Mouse (Mus musculus): ENCODE results near the gene Baiap3.
"Not testable (repeated sequence)": the region's sequence is repeated elsewhere in the genome, so short reads cannot be mapped to it uniquely, and the experiment has no call there.

Baiap3 gene

DNA sequence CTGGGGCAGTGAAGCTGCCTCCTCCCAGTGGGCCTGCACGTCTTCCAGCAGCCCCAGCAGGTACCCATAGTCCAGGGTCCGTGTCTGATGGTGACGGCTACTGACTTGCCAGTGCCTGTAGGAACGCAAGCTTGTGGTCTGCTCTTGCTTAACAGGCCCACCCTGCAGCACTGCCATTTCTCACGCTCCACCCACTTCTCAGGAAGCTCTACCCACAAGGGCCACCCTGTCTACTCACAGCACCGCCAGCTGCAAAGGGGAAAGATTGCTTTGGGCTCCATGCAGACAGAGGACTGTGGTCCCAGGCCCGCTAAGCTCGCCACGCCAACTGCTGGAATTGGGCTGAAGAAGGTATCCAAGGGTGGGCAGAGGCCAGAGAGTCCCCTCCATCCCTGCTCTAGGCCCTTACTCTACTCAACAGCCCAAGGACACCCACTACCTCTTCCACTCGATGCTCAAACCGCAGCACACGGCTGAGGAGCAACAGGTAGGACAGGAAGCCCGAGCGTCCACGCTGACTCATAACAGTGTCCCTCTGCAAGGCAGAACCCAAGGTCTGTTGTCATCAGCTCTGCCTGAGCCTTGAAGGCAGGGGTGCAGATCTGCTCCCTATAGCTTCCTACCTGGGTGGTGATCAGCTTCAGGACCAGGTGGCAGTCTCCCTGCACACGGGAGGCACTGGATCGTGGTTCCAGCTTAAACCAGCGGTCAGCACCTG lies 8.0 kb downstream of the Baiap3 start:
- in situ Hi-C loops (cut with MseI, MboI): no loop called here

DNA sequence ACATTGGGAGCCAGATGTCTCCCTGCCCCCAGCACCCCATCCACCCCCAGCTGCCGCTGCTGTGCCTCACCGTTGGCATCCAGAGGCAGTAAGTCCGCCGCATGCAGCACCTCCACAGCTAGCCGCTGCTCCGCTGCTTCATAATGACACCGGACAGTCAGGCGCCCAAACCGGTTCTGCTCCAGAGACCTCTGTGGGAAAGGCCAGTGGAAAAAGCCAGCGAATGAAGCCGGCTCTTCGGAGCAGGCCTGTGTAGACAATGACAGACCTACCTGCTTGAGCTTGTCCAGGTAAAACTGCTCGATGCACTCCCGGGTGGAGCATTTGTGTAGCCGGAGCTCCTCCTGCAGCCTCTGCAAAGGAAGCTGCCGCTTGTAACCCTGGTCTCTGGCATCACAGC lies 11.9 kb downstream of the Baiap3 start:
- in situ Hi-C loops (cut with MseI, MboI): no loop called here

DNA sequence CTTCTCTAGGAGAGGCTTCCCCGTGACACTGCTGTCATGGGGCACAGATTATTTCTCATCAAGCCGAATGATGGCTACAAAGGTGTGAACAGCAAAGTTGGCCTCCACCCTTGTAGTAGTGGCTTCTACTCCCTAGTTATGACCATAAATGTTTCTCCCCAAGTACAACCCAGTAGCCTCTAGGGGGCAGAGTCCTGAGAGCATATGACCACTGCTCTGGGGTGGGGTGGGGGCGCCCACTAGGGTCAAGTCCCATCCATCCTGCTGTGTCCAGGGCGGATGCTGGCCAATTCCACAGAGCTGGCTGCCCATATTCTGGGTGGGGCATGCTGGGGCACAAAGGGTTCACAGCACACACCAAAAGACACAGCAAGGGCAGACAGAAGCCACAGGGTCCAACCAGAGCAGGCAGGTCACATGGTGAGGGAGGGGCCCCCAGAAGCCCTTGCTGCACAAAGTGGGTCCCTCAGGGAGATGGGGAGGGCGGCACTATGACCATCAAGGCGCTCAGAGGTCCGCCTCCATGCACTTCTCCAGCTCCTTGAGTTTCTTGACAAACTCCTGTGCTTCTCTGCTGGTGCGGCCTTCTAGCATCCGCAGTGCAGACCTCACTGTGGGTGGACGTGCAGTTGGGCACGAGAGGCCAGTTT lies 12.9 kb downstream of the Baiap3 start:
- in situ Hi-C loops (cut with MseI, MboI): no loop called here

DNA sequence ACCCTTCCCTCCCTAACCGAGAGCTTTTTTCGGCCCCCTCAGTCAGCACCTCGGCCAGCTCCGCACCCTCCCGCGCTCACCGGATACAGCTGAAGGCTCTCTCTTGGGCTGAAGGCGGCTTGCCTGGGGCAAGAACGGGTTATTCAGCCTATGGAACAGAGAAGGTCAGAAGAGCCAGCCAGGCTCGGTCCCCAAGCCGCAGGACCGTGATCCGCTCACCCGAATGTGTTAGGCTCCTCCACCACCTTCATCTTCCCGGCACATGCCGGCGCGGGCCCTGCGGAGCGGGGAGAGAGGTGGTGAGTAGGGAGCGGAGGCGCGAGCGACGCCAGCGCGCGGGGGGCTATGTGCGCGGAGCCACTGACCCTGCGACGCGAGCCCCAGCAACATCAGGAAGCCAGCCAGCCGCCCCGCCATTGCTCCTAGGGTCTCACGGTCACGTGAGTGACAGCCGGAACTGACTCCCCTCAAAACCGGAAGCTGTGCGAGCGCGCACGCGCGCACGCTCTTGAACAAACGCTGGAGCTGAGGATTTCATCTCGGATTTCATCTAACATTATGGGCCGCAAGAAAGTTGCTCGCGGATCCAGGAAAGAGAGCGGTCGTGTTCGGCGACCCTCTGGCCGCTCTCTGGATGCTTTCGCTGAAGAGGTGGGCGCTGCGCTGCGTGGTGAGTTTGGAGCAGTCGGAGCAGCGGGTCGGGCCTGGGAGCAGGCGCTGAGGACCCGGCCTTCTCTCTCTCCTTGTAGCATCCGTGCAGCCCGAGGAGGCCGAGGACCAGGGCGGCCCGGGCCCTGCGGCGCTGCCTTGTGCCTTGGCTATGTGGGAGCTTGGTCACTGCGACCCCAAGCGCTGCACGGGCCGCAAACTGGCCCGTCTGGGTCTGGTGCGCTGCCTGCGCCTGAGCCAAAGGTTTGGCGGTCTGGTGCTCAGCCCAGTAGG lies 16.2 kb downstream of the Baiap3 start, which contains the start of the genes Gnptg and Tsr3:
Gene Gnptg (minus strand): TSS at position 430 of the 942 bp plus-strand sequence.
Gene Tsr3 (plus strand): TSS at position 476 of the 942 bp plus-strand sequence.
- in situ Hi-C loops (cut with MseI, MboI): no loop called here

DNA sequence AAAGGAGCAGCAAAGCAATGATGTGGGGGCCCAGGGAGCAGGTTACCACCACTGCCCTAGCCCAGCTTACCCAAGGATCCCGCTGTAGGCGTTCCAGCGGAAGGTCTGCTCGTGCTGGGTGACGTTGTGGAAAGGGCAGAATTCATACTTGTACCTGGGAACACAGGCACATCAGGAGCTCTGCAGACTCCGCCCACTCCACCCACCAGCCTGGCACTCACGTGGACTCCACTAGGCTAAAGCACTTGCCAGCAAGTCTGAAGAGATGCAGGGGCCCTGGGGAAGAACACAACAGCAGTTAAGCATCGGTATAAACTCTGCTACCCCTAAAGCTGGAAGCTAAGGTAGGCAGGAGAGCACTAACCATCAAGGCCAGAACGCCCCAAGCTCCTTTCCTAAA lies 20.5 kb downstream of the Baiap3 start:
- in situ Hi-C loops (cut with MseI, MboI): no loop called here

DNA sequence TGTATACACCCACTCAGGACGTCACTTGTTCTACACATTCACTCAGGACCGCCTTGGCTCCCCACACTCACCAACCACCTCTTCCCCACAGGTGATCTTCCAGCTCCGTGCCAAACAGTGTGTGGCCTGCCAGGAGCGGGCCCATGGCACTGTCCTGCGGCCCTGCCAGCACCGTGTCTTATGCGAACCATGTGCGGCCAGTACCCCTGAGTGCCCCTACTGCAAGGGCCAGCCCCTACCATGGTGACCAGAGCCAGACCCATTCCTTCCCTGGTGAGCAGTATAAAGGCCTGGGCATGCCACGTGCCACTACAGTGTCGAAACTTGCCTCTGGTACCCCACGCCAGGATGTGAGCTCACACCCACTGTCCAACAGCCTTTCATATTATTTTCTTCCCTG lies 24.5 kb downstream of the Baiap3 start:
- in situ Hi-C loops (cut with MseI, MboI): not testable (repeated sequence)

DNA sequence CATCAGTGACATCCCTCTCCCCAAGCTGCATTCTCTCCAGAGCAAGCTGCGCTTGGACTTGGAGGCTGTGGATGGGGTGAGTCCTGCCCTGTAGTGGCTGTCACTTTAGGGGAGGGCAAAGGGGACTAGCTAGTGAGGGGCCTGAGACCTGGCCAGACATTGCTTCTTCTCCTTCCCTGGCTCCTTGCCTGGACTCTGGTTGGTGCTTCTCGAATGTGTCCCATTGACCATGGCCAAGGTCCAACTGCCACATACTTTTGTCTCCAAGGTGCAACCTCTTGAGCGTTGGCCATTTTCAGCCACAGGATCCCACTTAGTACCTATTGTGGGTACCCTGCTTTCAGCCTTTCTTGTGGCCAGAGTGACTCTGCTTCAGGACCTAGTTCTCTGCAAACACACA lies 25.5 kb downstream of the Baiap3 start:
- in situ Hi-C loops (cut with MseI, MboI): no loop called here

DNA sequence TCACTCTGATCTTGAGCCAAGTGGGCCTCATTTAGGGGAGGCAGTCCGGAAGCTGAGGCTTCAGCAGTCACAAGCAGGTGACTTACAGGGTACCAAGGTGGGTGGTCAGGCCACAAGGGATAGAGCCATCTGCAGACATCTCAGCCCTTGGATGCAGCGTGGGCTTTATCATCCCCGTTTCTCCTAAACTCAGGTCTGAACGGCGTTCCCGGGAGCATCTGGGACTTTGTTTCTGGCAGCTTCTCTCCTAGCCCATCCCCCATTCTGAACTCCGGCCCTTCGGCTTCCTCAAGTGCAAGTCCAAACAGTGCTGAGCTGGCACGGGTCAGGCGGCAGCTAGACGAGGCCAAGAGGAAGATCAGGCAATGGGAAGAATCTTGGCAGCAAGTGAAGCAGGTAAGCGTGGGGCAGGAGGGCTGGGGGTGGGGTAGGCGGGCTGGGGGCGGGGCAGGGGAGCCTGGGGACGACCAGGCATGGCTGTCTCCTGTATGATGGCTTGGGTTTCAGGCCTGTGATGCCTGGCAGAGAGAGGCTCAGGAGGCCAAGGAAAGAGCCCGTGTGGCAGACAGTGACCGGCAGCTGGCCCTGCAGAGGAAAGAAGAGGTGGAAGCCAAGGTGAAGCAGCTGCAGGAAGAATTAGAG lies 26.0 kb downstream of the Baiap3 start:
- in situ Hi-C loops (cut with MseI, MboI): not testable (repeated sequence)

DNA sequence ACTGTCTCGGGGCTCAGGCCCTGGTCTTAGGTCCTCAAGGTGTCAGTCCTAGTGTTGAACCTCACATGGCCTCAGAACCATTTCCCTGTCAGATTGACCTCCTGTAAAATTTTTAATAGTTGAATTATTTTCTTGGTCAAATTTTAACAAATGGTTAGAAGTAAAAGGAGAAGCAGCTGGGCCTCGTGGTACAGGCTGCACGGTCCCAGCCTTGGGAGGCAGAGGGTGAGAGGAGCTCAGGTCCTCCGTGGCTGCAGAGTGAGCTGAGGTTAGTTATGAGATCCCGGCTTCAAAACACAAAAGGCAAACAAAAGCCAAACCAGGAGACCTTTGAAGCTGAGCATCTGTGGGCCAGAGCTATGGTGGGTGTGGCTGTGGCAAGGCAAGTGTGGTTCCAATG lies 28.2 kb downstream of the Baiap3 start:
- in situ Hi-C loops (cut with MseI, MboI): no loop called here

DNA sequence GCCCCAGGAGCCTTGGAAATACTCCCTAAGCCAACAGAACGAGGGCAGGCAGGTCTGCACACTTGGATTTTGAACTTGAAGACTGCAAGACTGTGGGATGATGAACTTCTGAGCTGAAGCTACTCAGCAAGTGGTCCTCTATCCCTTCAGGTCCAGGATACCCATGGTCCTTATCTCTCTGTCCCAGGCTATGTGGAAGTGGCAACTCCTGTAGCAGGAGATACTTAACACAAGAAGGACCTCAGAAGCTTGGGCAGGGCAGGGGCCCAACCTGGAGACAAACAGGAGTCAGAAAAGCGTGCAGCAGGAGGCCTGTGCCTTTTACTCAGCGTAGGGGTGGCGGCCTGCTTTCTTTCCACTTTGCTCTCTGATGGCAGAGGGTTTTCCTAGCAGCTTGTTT lies 30.5 kb downstream of the Baiap3 start:
- in situ Hi-C loops (cut with MseI, MboI): no loop called here

DNA sequence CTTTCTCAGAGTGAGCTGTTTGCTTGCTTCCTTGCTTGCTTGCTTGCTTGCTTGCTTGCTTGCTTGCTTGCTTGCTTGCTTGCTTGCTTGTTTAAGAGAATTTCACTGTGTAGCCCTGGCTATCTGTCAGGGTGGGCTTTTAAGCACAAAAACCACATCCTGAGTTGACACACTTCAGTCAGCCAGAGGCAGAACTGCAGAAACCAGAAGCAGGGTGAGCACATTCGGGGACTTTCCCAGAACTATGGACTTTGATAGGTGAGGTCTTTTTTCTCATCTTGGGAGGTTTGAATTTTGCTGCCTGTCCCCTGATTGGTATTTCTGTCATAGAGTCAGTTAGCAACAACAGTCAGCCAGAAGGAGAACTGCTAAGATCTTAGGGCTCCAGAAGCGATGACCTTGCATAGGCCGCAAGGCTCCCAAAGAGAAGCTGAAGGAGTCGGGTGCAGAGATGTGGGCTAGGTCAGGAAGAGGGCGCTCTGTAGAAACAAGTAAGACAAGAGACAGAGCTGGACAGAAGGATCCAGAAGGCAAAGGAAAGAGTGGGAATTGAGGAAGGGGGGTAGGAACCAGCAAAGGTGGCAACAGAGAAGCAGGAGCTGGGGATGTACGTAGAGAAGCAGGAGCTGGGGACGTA lies 31.5 kb downstream of the Baiap3 start:
- in situ Hi-C loops (cut with MseI, MboI): no loop called here

DNA sequence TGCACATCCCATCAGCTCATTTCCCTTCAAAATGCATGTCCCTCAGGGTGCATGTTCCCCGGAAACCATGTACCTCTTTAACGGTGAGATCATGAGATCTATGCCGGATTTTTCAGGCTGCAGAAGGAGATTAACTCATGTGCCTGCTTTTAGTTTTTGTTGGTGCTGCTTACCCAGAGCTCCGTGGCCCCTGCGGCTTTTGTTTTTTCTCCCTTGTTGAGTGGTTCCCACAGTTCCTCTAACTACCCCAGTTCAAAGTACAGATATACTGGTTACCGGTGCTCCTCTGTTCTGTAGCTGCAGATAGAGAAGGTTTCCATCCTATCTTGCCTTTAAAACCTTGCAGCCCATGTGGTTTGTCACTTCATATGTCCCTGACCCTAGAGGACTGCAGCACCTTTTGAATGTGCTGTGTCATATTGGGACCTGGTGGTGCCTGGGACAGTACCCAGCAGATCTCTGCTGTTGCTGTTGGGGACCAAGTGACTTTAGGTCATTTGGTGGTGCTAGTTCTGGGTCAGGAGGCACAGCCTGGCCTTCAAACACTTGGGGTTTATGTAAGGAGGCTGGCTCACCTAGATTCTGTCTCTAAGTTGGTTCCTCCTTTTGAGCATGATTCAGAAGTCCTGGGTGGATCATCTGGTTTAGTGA lies 33.1 kb downstream of the Baiap3 start:
- in situ Hi-C loops (cut with MseI, MboI): no loop called here

DNA sequence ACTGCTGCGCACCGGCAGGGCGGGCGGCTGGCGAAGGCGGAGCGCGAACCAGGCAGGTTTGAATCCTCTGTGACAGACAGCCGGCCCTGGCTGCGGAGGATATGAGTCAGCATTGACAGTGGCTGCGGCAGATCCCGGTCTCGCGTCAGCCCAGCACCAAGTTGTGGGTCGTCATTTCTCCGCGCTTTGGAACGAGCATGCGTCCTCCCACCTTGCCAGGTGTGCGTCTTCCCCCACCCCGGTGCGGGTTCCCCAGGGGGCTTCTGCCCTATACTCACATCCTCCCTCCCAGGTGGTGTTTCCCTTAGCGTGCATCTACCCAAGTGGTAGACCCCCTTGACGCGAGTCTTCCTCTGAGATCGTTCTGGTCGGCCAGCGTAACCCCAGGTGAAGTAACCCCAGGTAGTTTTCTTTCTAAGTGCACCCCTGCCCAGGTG lies 33.6 kb downstream of the Baiap3 start:
- in situ Hi-C loops (cut with MseI, MboI): not testable (repeated sequence)

DNA sequence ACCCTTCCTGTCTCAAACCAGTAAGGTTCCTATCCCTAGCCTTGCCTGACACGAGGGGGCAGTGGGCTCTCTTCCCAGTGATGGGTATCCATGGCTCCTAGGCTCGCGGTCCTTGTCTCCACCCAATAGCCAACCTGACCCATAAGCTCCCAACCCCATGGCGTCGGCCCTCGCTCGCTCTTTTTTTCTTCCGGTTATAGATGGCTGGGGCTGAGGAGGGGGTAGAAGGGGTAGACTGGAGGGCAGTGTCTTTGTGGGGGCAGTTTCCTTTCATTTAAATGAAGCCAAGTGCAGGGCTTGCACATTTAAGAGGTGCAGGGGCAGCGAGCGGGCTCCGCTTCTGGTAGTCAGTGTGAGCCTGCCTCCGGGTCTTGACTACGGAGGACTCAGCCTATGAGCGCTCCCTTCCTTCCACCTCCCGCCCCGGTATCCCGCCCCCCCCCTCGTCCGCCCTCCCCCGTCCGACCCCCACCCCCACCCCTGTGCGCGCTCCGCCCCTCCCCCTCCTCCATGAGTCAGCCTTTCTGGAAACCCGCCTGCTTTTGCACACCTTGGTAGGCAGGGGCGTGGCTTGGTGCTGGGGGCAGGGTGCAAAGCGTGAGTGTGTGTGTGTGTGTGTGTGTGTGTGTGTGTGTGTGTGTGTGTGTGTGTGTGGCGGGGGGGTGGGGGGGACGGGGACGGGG lies 34.2 kb downstream of the Baiap3 start:
- in situ Hi-C loops (cut with MseI, MboI): no loop called here

DNA sequence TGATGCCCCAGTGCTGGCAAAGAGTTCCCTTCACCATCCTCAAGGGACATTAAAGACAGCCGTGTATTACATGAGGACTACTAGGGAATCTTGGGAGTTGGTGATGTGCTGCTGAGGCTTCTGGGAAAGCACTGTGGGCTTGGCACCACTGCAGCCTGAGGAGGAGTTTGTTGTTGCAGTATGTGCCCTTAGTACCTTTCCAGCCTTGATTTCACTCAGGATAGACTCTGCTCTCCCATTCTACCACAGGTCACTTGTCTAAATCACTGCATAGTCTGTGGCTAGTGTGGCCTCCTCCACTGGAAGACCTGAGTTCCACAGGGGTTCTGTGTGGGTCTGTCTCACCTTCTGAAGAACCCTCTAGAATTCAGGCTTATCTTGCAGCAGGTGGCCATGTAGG lies 35.4 kb downstream of the Baiap3 start:
- in situ Hi-C loops (cut with MseI, MboI): no loop called here

DNA sequence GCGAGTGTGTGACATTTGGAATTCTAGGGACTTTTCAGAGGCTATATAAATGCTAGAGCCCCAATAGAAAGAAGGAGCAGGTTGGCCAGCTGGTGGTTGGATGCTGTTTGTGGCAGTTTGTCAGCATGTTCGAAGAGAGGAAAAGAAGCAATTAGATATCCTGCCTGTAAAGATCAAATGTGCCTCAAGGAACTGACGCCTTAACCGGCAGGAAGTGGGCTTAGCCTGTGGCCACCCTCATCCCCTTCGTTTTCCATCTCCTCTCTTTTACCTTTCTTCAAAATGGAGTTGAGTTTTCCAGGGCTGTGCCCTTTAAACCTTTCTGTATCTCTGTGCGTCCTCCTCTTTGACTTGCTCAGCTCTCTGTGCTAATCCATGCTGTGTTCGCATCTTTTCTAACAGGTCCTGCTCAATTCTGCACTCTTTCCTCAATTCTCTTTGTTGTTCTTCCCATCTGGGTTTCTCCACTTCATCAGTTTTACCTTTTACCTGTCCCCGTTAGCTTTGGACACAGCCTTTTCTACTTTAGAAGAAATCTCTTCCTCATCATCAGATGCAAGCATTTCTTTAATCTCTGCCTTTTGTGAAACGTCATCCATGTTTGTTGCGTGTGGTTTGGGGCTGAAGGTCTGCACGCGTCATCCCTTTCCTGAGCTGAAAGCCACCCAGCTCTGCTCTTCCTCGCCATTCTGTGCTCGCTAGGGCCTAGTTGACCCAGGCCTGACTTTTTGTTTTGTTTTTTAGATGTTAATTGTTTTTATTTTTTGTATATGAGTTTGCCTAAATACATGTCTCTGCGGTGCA lies 36.5 kb downstream of the Baiap3 start:
- in situ Hi-C loops (cut with MseI, MboI): no loop called here

DNA sequence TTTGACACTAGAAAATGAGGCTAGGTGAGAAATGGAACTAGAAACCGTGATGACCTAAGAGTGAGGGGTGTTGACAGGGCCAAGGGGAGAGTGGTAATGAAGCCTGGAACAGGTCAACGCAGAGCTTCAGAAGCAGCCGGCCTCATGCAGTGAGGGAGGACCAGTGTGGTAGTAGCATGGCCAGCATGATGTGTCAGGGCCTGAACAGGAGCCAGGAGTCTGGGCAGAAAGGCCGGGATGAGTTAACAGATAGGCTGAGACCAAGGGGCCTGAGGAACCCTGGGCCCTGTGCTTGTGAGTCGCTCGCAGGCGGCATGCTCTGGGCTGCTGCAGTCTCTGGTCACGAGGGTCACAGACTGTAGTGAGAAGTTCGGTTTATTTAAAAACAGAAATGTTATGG lies 37.2 kb downstream of the Baiap3 start:
- in situ Hi-C loops (cut with MseI, MboI): no loop called here

DNA sequence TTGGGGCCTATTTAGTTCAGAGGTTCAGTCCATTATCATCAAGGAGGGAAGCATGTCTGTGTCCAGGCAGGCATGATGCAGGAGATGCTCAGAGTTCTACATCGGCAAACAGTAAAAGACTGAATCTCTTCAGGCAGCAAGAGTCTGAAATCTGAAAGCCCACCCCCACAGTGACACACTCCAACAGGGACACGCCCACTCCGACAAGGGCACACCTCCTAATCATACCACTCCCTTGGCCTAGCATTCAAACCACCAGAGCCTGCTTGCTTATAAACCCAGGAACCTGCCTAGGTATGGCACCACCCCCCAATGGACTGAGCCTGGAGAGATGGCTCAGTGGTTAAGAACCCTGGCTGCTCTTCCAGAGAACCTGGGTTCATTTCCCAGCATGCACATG lies 40.7 kb downstream of the Baiap3 start:
- in situ Hi-C loops (cut with MseI, MboI): no loop called here

DNA sequence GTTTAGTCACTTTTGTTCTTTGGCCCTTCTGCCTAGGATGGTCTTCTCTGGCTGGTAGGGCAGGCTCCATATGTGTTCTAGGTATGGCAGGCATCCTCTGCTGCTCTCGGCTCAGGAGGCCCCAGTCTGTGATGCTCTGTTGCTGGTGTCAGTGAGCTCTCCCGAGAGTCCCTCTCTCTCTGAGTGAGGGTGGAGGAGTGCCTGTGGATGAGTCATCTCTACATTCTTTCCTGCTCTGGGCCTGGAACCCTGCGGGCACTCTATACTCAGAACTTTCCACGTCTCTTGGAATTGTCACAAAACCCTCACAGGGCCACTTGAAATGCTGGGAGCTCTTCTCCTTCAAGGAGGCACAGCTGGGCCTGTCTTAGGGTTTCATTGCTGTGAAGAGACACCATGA lies 44.5 kb downstream of the Baiap3 start:
- in situ Hi-C loops (cut with MseI, MboI): no loop called here
